Mouse (Mus musculus) limb, embryonic 14.5 days (tissue): ENCODE results near the gene Man2a1. TPM values are rescaled to one million over a fixed set of nuclear protein-coding genes. Genes with fewer than 3 reads are reported as not detected.

Experiments
- ATAC-seq: fragments of 200-750 bp; cut with Nextera tagmentation; 2 replicates; pipeline ENCODE4 v1.8.0; 2017; ENCODE audit warnings: low read depth, moderate number of reproducible peaks, moderate TSS enrichment; ENCODE audit not compliant: low FRiP score
- DNase-seq: peaks from one replicate; pipeline ENCODE4 v3.0.0-alpha.2; 2015; ENCODE audit warnings: low spot score
- H3K27ac ChIP-seq: fragments of 300-500 bp; sonication (generic); replicated peaks from 2 replicates; pipeline ENCODE4 v1.5.1; 2014; ENCODE audit warnings: low read depth, mild to moderate bottlenecking, low read length, moderate library complexity, mixed read lengths
- H3K27me3 ChIP-seq: fragments of 300-500 bp; sonication (generic); 2 replicates; pipeline ENCODE4 v1.6.1; 2014; ENCODE audit warnings: low read length, mixed read lengths; ENCODE audit not compliant: control insufficient read depth, insufficient read depth
- H3K36me3 ChIP-seq: fragments of 300-500 bp; sonication (generic); 2 replicates; pipeline ENCODE4 v1.6.1; 2014; ENCODE audit warnings: mild to moderate bottlenecking, low read length, moderate library complexity, mixed read lengths; ENCODE audit not compliant: control insufficient read depth, insufficient read depth
- H3K4me1 ChIP-seq: fragments of 300-500 bp; sonication (generic); 2 replicates; pipeline ENCODE4 v1.6.1; 2014; ENCODE audit warnings: antibody characterized with exemption, low read length, mixed read lengths; ENCODE audit not compliant: control insufficient read depth, insufficient read depth
- H3K4me2 ChIP-seq: fragments of 300-500 bp; sonication (generic); replicated peaks from 2 replicates; pipeline ENCODE4 v1.6.1; 2014; ENCODE audit warnings: low read depth, mild to moderate bottlenecking, low read length, moderate library complexity; ENCODE audit not compliant: severe bottlenecking
- H3K4me3 ChIP-seq: fragments of 300-500 bp; sonication (generic); replicated peaks from 2 replicates; pipeline ENCODE4 v1.5.1; 2014; ENCODE audit warnings: low read length
- H3K9ac ChIP-seq: fragments of 300-500 bp; sonication (generic); 2 replicates; pipeline ENCODE4 v1.6.1; 2014; ENCODE audit warnings: mild to moderate bottlenecking, low read depth, low read length, moderate library complexity; ENCODE audit not compliant: severe bottlenecking
- H3K9me3 ChIP-seq: fragments of 300-500 bp; sonication (generic); 2 replicates; pipeline ENCODE4 v1.6.1; 2016; ENCODE audit warnings: low read length; ENCODE audit not compliant: control insufficient read depth
- POLR2A ChIP-seq: fragments of 200-500 bp; IDR thresholded peaks from 2 replicates; pipeline ENCODE4 v1.8.0; 2012; ENCODE audit warnings: inconsistent platforms, mild to moderate bottlenecking, moderate library complexity, borderline replicate concordance; ENCODE audit not compliant: insufficient read depth, insufficient read length; ENCODE audit errors: extremely low read depth
- WGBS: fragments of 180-500 bp; shearing (Covaris S2); extraction: QIAGEN DNeasy Blood & Tissue Kit; methylation state at CpG from one replicate; pipeline ENCODE4 v1.1.7; 2014; 5-methylcytosine and 5-hydroxymethylcytosine counted together
- polyA plus RNA-seq, 2 experiments: library from polyadenylated mRNA; depleted of rRNA in 1 of 2; stranded (reverse) in 1 of 2; unstranded in 1 of 2; fragments of >200 nt; fragmentation: Nextera tagmentation in 1 of 2; extraction: Ambion mirVana in 1 of 2; gene quantifications; 2 replicates each; pipeline versions ENCODE4 v1.2.1 to v1.2.3; 2012 to 2014

Gene Man2a1
- polyA plus RNA-seq, 2 experiments = 12.5 to 31.9 TPM

GRCm38 (mm10) chr17:64611426-64611825, 10.9 kb downstream of the Man2a1 start:
- Histone ChIP-seq H3K9me3 (no peaks in the 10 kb centered on the region), H3K27me3 (no peaks in the 10 kb centered on the region), H3K36me3 (peaks cover 3% of the 10 kb centered on the region; the same call in 1 of the 2 replicates), H3K4me3 (no peak overlapping the region), H3K9ac (no peak overlapping the region), H3K27ac (no peak overlapping the region), H3K4me2 (no peak overlapping the region), H3K4me1 (0 out of 2 replicates have a peak, but pooled peaks cover 8% of the 10 kb centered on the region)
- DNase-seq (no peak), ATAC-seq (no peak)
- WGBS = 87% methylated on average over 5 of the region's 5 CpGs
- no peak for TF ChIP-seq POLR2A

- H3K4me3 ChIP-seq = no peak overlapping the region
- no peak for TF ChIP-seq POLR2A
- H3K4me2 ChIP-seq = no peak overlapping the region
- no peaks in the 10 kb centered on the region for H3K27me3 ChIP-seq
- H3K27ac ChIP-seq = peak overlapping the region; percentile 53; the same call in 1 of the 2 replicates
- peaks cover 3% of the 10 kb centered on the region; the same call in 1 of the 2 replicates for H3K36me3 ChIP-seq
- 63% methylated on average over 16 of the region's 16 CpGs for WGBS
- DNase-seq = peak; percentile 83
- no peak overlapping the region for H3K9ac ChIP-seq
- no peaks in the 10 kb centered on the region for H3K9me3 ChIP-seq
- 0 out of 2 replicates have a peak, but pooled peaks cover 8% of the 10 kb centered on the region for H3K4me1 ChIP-seq
- ATAC-seq = peak; percentile 61
Measured at GRCm38 (mm10) chr17:64612135-64612885, 11.8 kb downstream of the Man2a1 start.

GRCm38 (mm10) chr17:64612930-64613329, 12.4 kb downstream of the Man2a1 start:
- ATAC-seq (no peak; the same call in 1 of the 2 replicates), DNase-seq (peak; percentile 66)
- Histone ChIP-seq H3K27me3 (no peaks in the 10 kb centered on the region), H3K9ac (no peak overlapping the region), H3K9me3 (no peaks in the 10 kb centered on the region), H3K27ac (peak overlapping the region; percentile 53; the same call in 1 of the 2 replicates), H3K36me3 (peaks cover 3% of the 10 kb centered on the region; the same call in 1 of the 2 replicates), H3K4me3 (no peak overlapping the region), H3K4me1 (0 out of 2 replicates have a peak, but pooled peaks cover 8% of the 10 kb centered on the region), H3K4me2 (no peak overlapping the region)
- no peak for TF ChIP-seq POLR2A
- WGBS = 65% methylated on average over 3 of the region's 3 CpGs

GRCm38 (mm10) chr17:64613351-64613750, 12.8 kb downstream of the Man2a1 start:
- Histone ChIP-seq H3K4me2 (no peak overlapping the region), H3K9me3 (no peaks in the 10 kb centered on the region), H3K27ac (peak overlapping the region; percentile 53; the same call in 1 of the 2 replicates), H3K27me3 (no peaks in the 10 kb centered on the region), H3K36me3 (peaks cover 3% of the 10 kb centered on the region; the same call in 1 of the 2 replicates), H3K9ac (no peak overlapping the region), H3K4me3 (no peak overlapping the region), H3K4me1 (0 out of 2 replicates have a peak, but pooled peaks cover 8% of the 10 kb centered on the region)
- ATAC-seq (no peak), DNase-seq (no peak)
- WGBS = 55% methylated on average over 3 of the region's 3 CpGs
- TF ChIP-seq POLR2A = no peak

GRCm38 (mm10) chr17:64614804-64615203, 14.3 kb downstream of the Man2a1 start:
- no peaks in the 10 kb centered on the region for H3K9me3 ChIP-seq
- H3K4me2 ChIP-seq = no peak overlapping the region
- 85% methylated on average over 3 of the region's 3 CpGs for WGBS
- H3K9ac ChIP-seq = no peak overlapping the region
- TF ChIP-seq POLR2A = no peak
- peaks cover 3% of the 10 kb centered on the region; the same call in 1 of the 2 replicates for H3K36me3 ChIP-seq
- H3K4me1 ChIP-seq = 0 out of 2 replicates have a peak, but pooled peaks cover 8% of the 10 kb centered on the region
- H3K27me3 ChIP-seq = no peaks in the 10 kb centered on the region
- DNase-seq (no peak), ATAC-seq (no peak)
- no peak overlapping the region for H3K27ac ChIP-seq
- no peak overlapping the region for H3K4me3 ChIP-seq
